Mouse (Mus musculus) retina, postnatal 1 day (tissue): Measurements from ENCODE around the gene Pcdh18.

Experiments used
- DNase-seq: peaks from one replicate; pipeline ENCODE4 v3.0.0-alpha.2; 2012

Gene Pcdh18

GRCm38 (mm10) chr3:49756870-49757625, at the start of gene Pcdh18:
Gene Pcdh18, minus strand, starts transcription at chr3:49757325.
- DNase-seq = peak; percentile 90

GRCm38 (mm10) chr3:49806823-49807222, 49.7 kb upstream of the Pcdh18 start:
- no peak for DNase-seq

GRCm38 (mm10) chr3:49805511-49805910, 48.4 kb upstream of the Pcdh18 start:
- peak; percentile 69 for DNase-seq

GRCm38 (mm10) chr3:49788296-49788695, 31.2 kb upstream of the Pcdh18 start:
- DNase-seq = no peak

- no peak for DNase-seq
Observed at GRCm38 (mm10) chr3:49787719-49788118, 30.6 kb upstream of the Pcdh18 start.

GRCm38 (mm10) chr3:49768992-49769738, 12.0 kb upstream of the Pcdh18 start:
- peak; percentile 77 for DNase-seq

- DNase-seq = no peak
Observed at GRCm38 (mm10) chr3:49762711-49763110, 5.6 kb upstream of the Pcdh18 start.

GRCm38 (mm10) chr3:49761971-49762370, 4.8 kb upstream of the Pcdh18 start:
- no peak for DNase-seq

- DNase-seq = no peak
Observed at GRCm38 (mm10) chr3:49757626-49758019, 498 bp upstream of the Pcdh18 start.

- DNase-seq = peak; percentile 55
Observed at GRCm38 (mm10) chr3:49755986-49756845, 909 bp downstream of the Pcdh18 start.

GRCm38 (mm10) chr3:49752766-49753165, 4.4 kb downstream of the Pcdh18 start:
- DNase-seq = no peak

- no peak for DNase-seq
Observed at GRCm38 (mm10) chr3:49749491-49750284, 7.4 kb downstream of the Pcdh18 start.

- no peak for DNase-seq
Observed at GRCm38 (mm10) chr3:49748054-49748453, 9.1 kb downstream of the Pcdh18 start.

GRCm38 (mm10) chr3:49739061-49739460, 18.1 kb downstream of the Pcdh18 start:
- DNase-seq = no peak

GRCm38 (mm10) chr3:49738531-49738930, 18.6 kb downstream of the Pcdh18 start:
- DNase-seq = no peak

- no peak for DNase-seq
Observed at GRCm38 (mm10) chr3:49706503-49706902, 50.6 kb downstream of the Pcdh18 start.

GRCm38 (mm10) chr3:49699951-49700350, 57.2 kb downstream of the Pcdh18 start:
- DNase-seq = no peak
